Mouse (Mus musculus): ENCODE results near the gene Kctd12. TPM values are rescaled to one million over a fixed set of nuclear protein-coding genes. Genes with fewer than 3 reads are reported as not detected.
A peak's percentile ranks its signal among the peaks of the same experiment; 100 is the strongest.

The Kctd12 gene
- total RNA-seq, 2 experiments from 2014 or later = 45.2 to 48.6 TPM

- DNase-seq (ENCODE audit: low spot score in 2 of 2) = no peak
Measured at GRCm38 (mm10) chr14:102966241-102966640, 16.2 kb downstream of the Kctd12 start.

- no peak for DNase-seq (ENCODE audit: low spot score in 2 of 2)
Measured at GRCm38 (mm10) chr14:102965841-102966240, 16.6 kb downstream of the Kctd12 start.

- DNase-seq (ENCODE audit: low spot score in 2 of 2) = no peak
Measured at GRCm38 (mm10) chr14:102962019-102962418, 20.4 kb downstream of the Kctd12 start.

- no peak for DNase-seq (ENCODE audit: low spot score in 2 of 2)
Measured at GRCm38 (mm10) chr14:102953511-102953910, 28.9 kb downstream of the Kctd12 start.

DNA sequence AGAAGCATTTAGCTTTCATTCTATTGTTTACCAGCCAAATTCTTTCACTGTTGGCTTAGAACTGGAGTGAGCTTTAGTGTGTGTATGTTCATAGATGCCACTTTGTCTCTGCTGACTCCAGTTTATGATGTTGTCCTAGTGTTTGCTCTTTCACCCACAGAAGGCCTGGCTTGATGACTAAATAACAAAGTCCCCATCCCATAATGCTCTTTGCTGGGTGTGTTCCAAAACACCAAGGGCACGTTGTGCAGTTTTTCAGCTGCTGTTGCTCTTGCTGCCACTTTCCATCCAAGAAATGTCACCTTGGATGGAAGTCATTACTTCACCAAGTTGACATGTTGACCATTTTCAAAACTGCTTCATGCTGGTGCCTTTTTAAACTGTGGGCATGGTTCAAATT is 30.5 kb downstream of the Kctd12 start:
- DNase-seq (ENCODE audit: low spot score in 2 of 2) = peak in 1 of 2 experiments; percentile 15

GRCm38 (mm10) chr14:102947796-102948195 is 34.6 kb downstream of the Kctd12 start:
- no peak for DNase-seq (ENCODE audit: low spot score in 2 of 2)

DNA sequence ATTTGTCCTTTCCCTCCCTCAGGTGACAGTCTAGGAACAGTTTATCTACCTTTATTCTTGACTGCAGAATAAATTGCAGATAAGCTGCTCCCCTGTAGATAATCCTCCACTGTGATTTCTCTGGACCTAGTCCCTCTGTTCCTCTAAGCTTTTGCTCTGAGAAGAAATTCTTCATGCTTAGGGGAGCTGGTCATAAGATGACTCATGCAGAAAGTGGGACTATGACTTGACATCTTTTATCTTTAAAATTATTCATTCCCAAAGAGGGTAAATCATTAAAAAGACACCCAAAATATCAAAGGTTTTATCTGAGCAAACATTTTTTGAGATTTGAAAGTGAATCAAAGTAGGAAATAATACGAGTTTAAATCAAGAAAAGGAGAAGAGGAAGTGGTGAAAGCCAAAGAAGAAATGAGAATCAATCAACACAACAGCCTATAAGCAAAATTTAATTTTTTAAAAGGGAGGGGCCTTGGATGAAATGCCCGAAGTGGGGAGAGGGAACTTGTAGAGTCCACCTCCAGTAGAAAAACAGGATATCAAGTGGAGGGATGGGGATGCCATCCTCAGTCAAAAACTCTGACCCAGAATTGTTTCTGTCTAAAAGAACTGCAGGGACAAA is 40.1 kb downstream of the Kctd12 start:
- no peak for DNase-seq (ENCODE audit: low spot score in 2 of 2)

GRCm38 (mm10) chr14:102934878-102935277 is 47.6 kb downstream of the Kctd12 start:
- DNase-seq (ENCODE audit: low spot score in 2 of 2) = no peak

GRCm38 (mm10) chr14:102930933-102931332 is 51.5 kb downstream of the Kctd12 start:
- DNase-seq (ENCODE audit: low spot score in 2 of 2) = no peak

DNA sequence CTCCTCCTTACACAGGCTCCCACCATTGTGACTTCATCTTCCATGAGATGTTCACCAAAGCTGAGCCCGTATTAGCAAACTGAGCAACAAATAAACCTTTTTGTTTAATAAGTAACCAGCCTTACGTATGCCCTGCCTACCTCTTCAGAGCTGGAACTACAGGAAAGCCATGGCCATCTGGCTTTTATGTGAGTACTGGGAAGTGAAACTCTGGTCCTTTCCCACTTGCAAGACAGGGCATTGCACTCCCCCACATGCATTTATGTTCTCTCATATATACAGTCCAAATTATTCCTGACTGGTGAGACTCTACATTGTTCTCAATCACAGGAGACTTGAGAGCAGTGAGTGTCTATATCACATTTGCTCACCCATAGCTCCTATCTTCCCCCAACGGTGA is 52.9 kb downstream of the Kctd12 start:
- DNase-seq (ENCODE audit: low spot score in 2 of 2) = no peak

GRCm38 (mm10) chr14:102927847-102928466 is 54.5 kb downstream of the Kctd12 start:
- DNase-seq (ENCODE audit: low spot score in 2 of 2) = no peak

Small RNA genes lying within 50 kb of the gene (microRNA-seq; reads per million reads assigned to microRNA genes)
- 3.4 reads per million, percentile 9 among the genes with 10 or more reads in this experiment for gene Mir5130

Other genes with a start within 250 kb of the Kctd12 start
- not detected for gene Acod1, start 64.3 kb upstream of the Kctd12 start, total RNA-seq (2021)
- gene Cln5, start 87.6 kb upstream of the Kctd12 start, total RNA-seq (2021) = 10 to 100 TPM; 19.2 to 23.7 TPM
- 10 to 100 TPM; 93.1 to 98.2 TPM for gene Fbxl3, start 116.9 kb upstream of the Kctd12 start, total RNA-seq (2021)

Data from adrenal gland, postnatal 4 days (tissue).